Mouse (Mus musculus): ENCODE measurements around the gene Gas2l1.

DNA sequence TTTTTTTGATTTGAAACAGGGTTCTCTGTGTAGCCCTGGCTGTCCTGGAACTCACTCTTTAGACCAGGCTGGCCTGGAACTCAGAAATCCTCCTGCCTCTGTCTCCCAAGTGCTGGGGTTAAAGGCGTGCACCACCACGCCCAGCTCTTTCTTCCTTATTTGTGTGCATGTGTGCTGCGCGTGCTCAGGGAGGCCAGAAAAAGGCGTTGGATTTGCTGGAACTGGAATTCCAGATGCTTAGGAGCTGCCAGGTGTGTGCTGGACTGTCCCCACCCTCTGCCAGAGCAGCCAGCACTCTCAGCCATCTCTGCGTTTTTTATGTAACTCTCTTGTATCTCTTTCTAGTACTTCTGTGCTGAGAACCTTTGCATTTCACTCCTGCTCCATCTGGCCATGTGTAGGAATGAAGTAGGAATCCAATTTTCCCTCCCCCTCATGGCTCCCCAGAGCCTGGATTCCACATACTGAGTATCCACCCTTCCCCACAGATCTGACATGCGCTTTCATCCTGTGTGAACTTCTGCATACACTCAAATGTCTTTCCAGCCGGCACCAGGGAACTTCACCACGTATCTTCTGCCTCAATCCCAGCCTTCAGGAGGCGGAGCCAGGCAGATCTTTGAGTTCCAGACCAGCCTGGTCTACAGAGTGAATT, 12.8 kb downstream of the Gas2l1 start:
- TF ChIP-seq CTCF (IDR thresholded peaks at IDR 0.05; ENCODE audit: low read depth) (no peak), EP300 (IDR thresholded peaks at IDR 0.05; ENCODE audit: low read depth) (no peak)
